Mouse (Mus musculus) cerebellum, adult 8-10 months (tissue): ENCODE results near the gene Slc43a3.

Source experiments
- DNase-seq: peaks from one replicate; pipeline ENCODE4 v3.0.0; 2022

Gene Slc43a3

GRCm38 (mm10) chr2:84938249-84938946 lies 2.0 kb downstream of the Slc43a3 start:
- DNase-seq = no peak

- DNase-seq = no peak
These were observed 2.9 kb downstream of the Slc43a3 start for GRCm38 (mm10) chr2:84939306-84939705.

GRCm38 (mm10) chr2:84939711-84940110 lies 3.3 kb downstream of the Slc43a3 start:
- DNase-seq = no peak

- no peak for DNase-seq
These were observed 5.0 kb downstream of the Slc43a3 start for GRCm38 (mm10) chr2:84941332-84941731.

- no peak for DNase-seq
These were observed 5.4 kb downstream of the Slc43a3 start for GRCm38 (mm10) chr2:84941795-84942194.

- no peak for DNase-seq
These were observed 10.9 kb downstream of the Slc43a3 start for GRCm38 (mm10) chr2:84947154-84947771.

- DNase-seq = no peak
These were observed 11.9 kb downstream of the Slc43a3 start for GRCm38 (mm10) chr2:84948252-84948651.

- DNase-seq = no peak
These were observed 12.3 kb downstream of the Slc43a3 start for GRCm38 (mm10) chr2:84948721-84949120.

GRCm38 (mm10) chr2:84951027-84951426 lies 14.6 kb downstream of the Slc43a3 start:
- no peak for DNase-seq

GRCm38 (mm10) chr2:84952251-84952650 lies 15.9 kb downstream of the Slc43a3 start:
- no peak for DNase-seq

GRCm38 (mm10) chr2:84952693-84953092 lies 16.3 kb downstream of the Slc43a3 start:
- no peak for DNase-seq

GRCm38 (mm10) chr2:84955435-84955834 lies 19.1 kb downstream of the Slc43a3 start:
- no peak for DNase-seq

GRCm38 (mm10) chr2:84956274-84956673 lies 19.9 kb downstream of the Slc43a3 start:
- DNase-seq = peak; percentile 7

GRCm38 (mm10) chr2:84958588-84959264 lies 22.3 kb downstream of the Slc43a3 start:
- DNase-seq = no peak

GRCm38 (mm10) chr2:84961300-84961699 lies 24.9 kb downstream of the Slc43a3 start:
- DNase-seq = no peak

GRCm38 (mm10) chr2:84961901-84962300 lies 25.5 kb downstream of the Slc43a3 start:
- DNase-seq = no peak

GRCm38 (mm10) chr2:84962906-84963507 lies 26.6 kb downstream of the Slc43a3 start:
- DNase-seq = no peak

GRCm38 (mm10) chr2:84964111-84964801 lies 27.9 kb downstream of the Slc43a3 start:
- DNase-seq = no peak

- no peak for DNase-seq
These were observed 31.1 kb downstream of the Slc43a3 start for GRCm38 (mm10) chr2:84967318-84967991.

GRCm38 (mm10) chr2:84975580-84975979 lies 39.2 kb downstream of the Slc43a3 start:
- DNase-seq = no peak

GRCm38 (mm10) chr2:84980188-84980587 lies 43.8 kb downstream of the Slc43a3 start, which contains the start of gene Prg2:
Gene Prg2 (plus strand): TSS chr2:84980461.
- no peak for DNase-seq

- no peak for DNase-seq
These were observed 51.6 kb downstream of the Slc43a3 start, which contains the start of gene Prg3 for GRCm38 (mm10) chr2:84987930-84988329. Gene Prg3 (plus strand): TSS chr2:84988215.
